Comparison of ENCODE assay signal across 11 mouse cellular contexts in genomic region chr11:53500569-53500968, GRCm38 (mm10). TPM values are rescaled to one million over a fixed set of nuclear protein-coding genes. Genes with fewer than 3 reads are reported as not detected.
DNase-seq lines count a peak whose midpoint lies in the region; ATAC-seq and TF ChIP-seq lines count a peak whose summit lies in the region.
"Had no signal": no experiment of that assay in that cellular context is flagged by ENCODE, and none has a peak within 500 bp of the region (broad histone marks: within the 10 kb centered on the region; RNA-seq: fewer than 3 reads in every experiment).

No protein-coding gene starts in this region.

- H3K36me3 ChIP-seq in liver, embryonic 11.5 days (ENCODE audit: control insufficient read depth, insufficient read depth, low read length), result no peaks in the 10 kb centered on the region
- H3K36me3 ChIP-seq: midbrain, embryonic 15.5 days had no signal

- H3K27ac ChIP-seq in liver, embryonic 11.5 days (ENCODE audit: low read depth, low read length), result no peak overlapping the region
- H3K27ac ChIP-seq in left cerebral cortex, adult 2 months, result no peak overlapping the region
- H3K27ac ChIP-seq: heart, adult 2 months; midbrain, embryonic 15.5 days had no signal

- no peak for TF ChIP-seq CTCF in left cerebral cortex, adult 2 months (IDR thresholded peaks at IDR 0.05)

- 8% methylated on average over 11 of the region's 11 CpGs for WGBS in liver, embryonic 11.5 days

- H3K4me2 ChIP-seq in liver, embryonic 11.5 days, result peak overlapping the region; percentile 10; the same call in 1 of the 2 replicates
- H3K4me2 ChIP-seq: midbrain, embryonic 15.5 days had no signal

- DNase-seq in adrenal gland, postnatal 14 days, result peak; percentile 42
- no peak for DNase-seq in adrenal gland, adult 8-10 months
- peak; percentile 64 for DNase-seq in 3134 (ENCODE audit: extremely low read depth, insufficient read length, low spot score)
- DNase-seq in liver, embryonic 11.5 days (ENCODE audit: low spot score), result no peak
- DNase-seq in cerebellum, postnatal 36 days, result no peak
- no peak for DNase-seq in layer of hippocampus, adult 8-10 months (ENCODE audit: low spot score in 2 of 2)
- no peak for DNase-seq in left cerebral cortex, adult 2 months (ENCODE audit: extremely low spot score in 1 of 2, low spot score in 2 of 2)

- ATAC-seq in erythroblast, adult 5-6 weeks (replicated peaks; ENCODE audit: low FRiP score, poor library complexity, severe bottlenecking), result peak; percentile 76
- no peak for ATAC-seq in liver, embryonic 11.5 days (replicated peaks; ENCODE audit: low FRiP score)
- ATAC-seq: midbrain, embryonic 15.5 days had no signal

- intact Hi-C loops in left cerebral cortex, adult 2 months (cut with DNase I), result no loop called here

- H3K4me1 ChIP-seq in liver, embryonic 11.5 days (replicated peaks; ENCODE audit: control insufficient read depth, insufficient read depth, low read length), result peaks cover 3% of the 10 kb centered on the region; the same call in 1 of the 2 replicates
- H3K4me1 ChIP-seq: midbrain, embryonic 15.5 days had no signal

- H3K4me3 ChIP-seq in liver, embryonic 11.5 days (ENCODE audit: low read depth, low read length), result no peak overlapping the region
- H3K4me3 ChIP-seq in left cerebral cortex, adult 2 months, result no peak overlapping the region
- H3K4me3 ChIP-seq: heart, adult 2 months; midbrain, embryonic 15.5 days had no signal

- H3K27me3 ChIP-seq in liver, embryonic 11.5 days (replicated peaks; ENCODE audit: control insufficient read depth, insufficient read depth, low read length), result peaks cover 5% of the 10 kb centered on the region

- no peak overlapping the region for H3K9ac ChIP-seq in liver, embryonic 11.5 days (ENCODE audit: low read depth, low read length)
- H3K9ac ChIP-seq: midbrain, embryonic 15.5 days had no signal

- no peaks in the 10 kb centered on the region for H3K9me3 ChIP-seq in liver, embryonic 11.5 days (ENCODE audit: control insufficient read depth, low read length)
- H3K9me3 ChIP-seq: midbrain, embryonic 15.5 days had no signal

RNA-seq across cellular contexts. Expression of gene Sept8, which starts 18.5 kb away (rescaled TPM):
- total RNA-seq in adrenal gland, postnatal 14 days (2021), result 39.0 and 42.2 TPM in 2 replicates
- total RNA-seq in adrenal gland, adult 8-10 months (2022), result 10 to 100 TPM; 37.0 to 51.7 (median 42.1) TPM
- 28.1 and 29.9 TPM in 2 replicates for total RNA-seq in erythroblast, adult 5-6 weeks (2015; ENCODE audit: low replicate concordance)
- total RNA-seq in erythroblast, adult 5-6 weeks (2017; ENCODE audit: low replicate concordance), result 31.2 and 60.5 TPM in 2 replicates
- polyA plus RNA-seq in liver, embryonic 11.5 days (2014; fragmentation: Nextera tagmentation; extraction: Ambion mirVana), result 43.4 and 47.4 TPM in 2 replicates
- total RNA-seq in layer of hippocampus, adult 8-10 months (2022), result 100 to 1,000 TPM; 248 to 260 (median 255) TPM
- 100 to 1,000 TPM; 304 to 314 TPM for total RNA-seq in left cerebral cortex, adult 2 months (2021)

RNA-seq across cellular contexts. Expression of gene Sowaha, which starts 20.5 kb away (rescaled TPM):
- 0.68 and 1.1 TPM in 2 replicates for total RNA-seq in adrenal gland, postnatal 14 days (2021)
- 1 to 10 TPM in 1 of 4 experiments, under 1 TPM in 3; 0.32 to 1.0 (median 0.71) TPM for total RNA-seq in adrenal gland, adult 8-10 months (2022)
- total RNA-seq in erythroblast, adult 5-6 weeks (2015; ENCODE audit: low replicate concordance), result 178 and 210 TPM in 2 replicates
- 298 and 357 TPM in 2 replicates for total RNA-seq in erythroblast, adult 5-6 weeks (2017; ENCODE audit: low replicate concordance)
- polyA plus RNA-seq in liver, embryonic 11.5 days (2014; fragmentation: Nextera tagmentation; extraction: Ambion mirVana), result 1.1 and 1.5 TPM in 2 replicates
- 100 to 1,000 TPM in 2 of 4 experiments, 10 to 100 TPM in 2; 91.6 to 119 (median 104) TPM for total RNA-seq in layer of hippocampus, adult 8-10 months (2022)
- total RNA-seq in left cerebral cortex, adult 2 months (2021), result 10 to 100 TPM; 68.8 to 83.8 TPM

RNA-seq across cellular contexts. Expression of gene Gm9945, which starts 20.6 kb away (rescaled TPM):
- total RNA-seq in adrenal gland, postnatal 14 days (2021), result not detected in 2 replicates
- not detected for total RNA-seq in adrenal gland, adult 8-10 months (2022)
- total RNA-seq in erythroblast, adult 5-6 weeks (2015; ENCODE audit: low replicate concordance), result 2.3 and 2.5 TPM in 2 replicates
- 5.2 and 6.7 TPM in 2 replicates for total RNA-seq in erythroblast, adult 5-6 weeks (2017; ENCODE audit: low replicate concordance)
- not detected in 2 replicates for polyA plus RNA-seq in liver, embryonic 11.5 days (2014; fragmentation: Nextera tagmentation; extraction: Ambion mirVana)
- 1 to 10 TPM; 1.8 to 4.9 (median 2.8) TPM for total RNA-seq in layer of hippocampus, adult 8-10 months (2022)
- 1 to 10 TPM; 1.8 to 2.2 TPM for total RNA-seq in left cerebral cortex, adult 2 months (2021)
- total RNA-seq: heart, adult 2 months had no signal
- polyA plus RNA-seq: heart, adult 2 months; small intestine, adult 2 months had no signal

RNA-seq across cellular contexts. Expression of gene Gm9837, which starts 30.3 kb away (rescaled TPM):
- not detected in 2 replicates for total RNA-seq in adrenal gland, postnatal 14 days (2021)
- total RNA-seq in adrenal gland, adult 8-10 months (2022), result not detected
- total RNA-seq in erythroblast, adult 5-6 weeks (2015; ENCODE audit: low replicate concordance), result not detected in 2 replicates
- not detected in 2 replicates for total RNA-seq in erythroblast, adult 5-6 weeks (2017; ENCODE audit: low replicate concordance)
- not detected in 2 replicates for polyA plus RNA-seq in liver, embryonic 11.5 days (2014; fragmentation: Nextera tagmentation; extraction: Ambion mirVana)
- under 1 TPM in 1 of 4 experiments, not detected in 3; 0.69 TPM for total RNA-seq in layer of hippocampus, adult 8-10 months (2022)
- total RNA-seq in left cerebral cortex, adult 2 months (2021), result under 1 TPM in 1 of 2 experiments, not detected in 1; 0.84 TPM
- total RNA-seq: heart, adult 2 months had no signal
- polyA plus RNA-seq: heart, adult 2 months; midbrain, embryonic 15.5 days; small intestine, adult 2 months had no signal

RNA-seq across cellular contexts. Expression of gene Shroom1, which starts 43.6 kb away (rescaled TPM):
- total RNA-seq in adrenal gland, postnatal 14 days (2021), result 3.9 and 5.7 TPM in 2 replicates
- 1 to 10 TPM; 2.6 to 10.0 (median 7.4) TPM for total RNA-seq in adrenal gland, adult 8-10 months (2022)
- total RNA-seq in erythroblast, adult 5-6 weeks (2015; ENCODE audit: low replicate concordance), result not detected in 2 replicates
- total RNA-seq in erythroblast, adult 5-6 weeks (2017; ENCODE audit: low replicate concordance), result not detected in 2 replicates
- polyA plus RNA-seq in liver, embryonic 11.5 days (2014; fragmentation: Nextera tagmentation; extraction: Ambion mirVana), result 2.6 and 2.7 TPM in 2 replicates
- total RNA-seq in layer of hippocampus, adult 8-10 months (2022), result 1 to 10 TPM; 4.7 to 5.9 (median 5.1) TPM
- 1 to 10 TPM; 5.4 to 6.3 TPM for total RNA-seq in left cerebral cortex, adult 2 months (2021)

Comparison
In these comparisons a context has a peak if more than half of its experiments do, and no peak if none do; other contexts are left out.
1. DNase-seq: peak in adrenal gland, postnatal 14 days (single experiment) and 3134 (single experiment); none in adrenal gland, adult 8-10 months (single experiment), liver, embryonic 11.5 days (single experiment), cerebellum, postnatal 36 days (0 of 2), layer of hippocampus, adult 8-10 months (0 of 2) and left cerebral cortex, adult 2 months (0 of 2).
2. RNA of gene Sowaha, which starts 20.5 kb away (total RNA-seq): 178 to 357 TPM in erythroblast, adult 5-6 weeks, 91.6 to 119 TPM in layer of hippocampus, adult 8-10 months and 68.8 to 83.8 TPM in left cerebral cortex, adult 2 months; 0.68 to 1.1 TPM in adrenal gland, postnatal 14 days and 0.32 to 1.0 TPM in adrenal gland, adult 8-10 months; every median in the first group is over 10 times any median in the second.